Mouse (Mus musculus): Measurements from ENCODE around the gene Ccl1.

Gene Ccl1

DNA sequence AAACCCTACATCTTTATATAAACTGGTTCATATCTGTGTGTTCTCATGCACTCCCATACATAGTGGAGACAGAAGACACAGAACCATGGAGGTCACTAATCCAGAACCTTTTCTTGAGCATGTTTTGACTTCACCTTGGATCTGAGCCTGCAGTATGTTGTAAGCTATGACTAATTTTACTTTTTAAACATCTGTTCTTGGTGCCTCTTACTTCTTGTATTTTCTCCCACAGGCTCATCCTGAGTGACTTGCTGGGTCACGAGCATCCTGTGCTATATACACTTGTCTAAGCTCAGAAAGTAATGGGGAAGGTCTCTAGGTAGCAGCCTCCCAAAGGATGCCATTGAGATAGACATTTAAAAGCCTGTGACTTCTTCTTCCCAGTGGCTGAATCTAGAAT, 172.5 kb downstream of the Ccl1 start:
- no peak for DNase-seq (ENCODE audit: low read depth, low spot score)

All from mesoderm, embryonic 11.5 days (tissue).